In the genomic region with DNA sequence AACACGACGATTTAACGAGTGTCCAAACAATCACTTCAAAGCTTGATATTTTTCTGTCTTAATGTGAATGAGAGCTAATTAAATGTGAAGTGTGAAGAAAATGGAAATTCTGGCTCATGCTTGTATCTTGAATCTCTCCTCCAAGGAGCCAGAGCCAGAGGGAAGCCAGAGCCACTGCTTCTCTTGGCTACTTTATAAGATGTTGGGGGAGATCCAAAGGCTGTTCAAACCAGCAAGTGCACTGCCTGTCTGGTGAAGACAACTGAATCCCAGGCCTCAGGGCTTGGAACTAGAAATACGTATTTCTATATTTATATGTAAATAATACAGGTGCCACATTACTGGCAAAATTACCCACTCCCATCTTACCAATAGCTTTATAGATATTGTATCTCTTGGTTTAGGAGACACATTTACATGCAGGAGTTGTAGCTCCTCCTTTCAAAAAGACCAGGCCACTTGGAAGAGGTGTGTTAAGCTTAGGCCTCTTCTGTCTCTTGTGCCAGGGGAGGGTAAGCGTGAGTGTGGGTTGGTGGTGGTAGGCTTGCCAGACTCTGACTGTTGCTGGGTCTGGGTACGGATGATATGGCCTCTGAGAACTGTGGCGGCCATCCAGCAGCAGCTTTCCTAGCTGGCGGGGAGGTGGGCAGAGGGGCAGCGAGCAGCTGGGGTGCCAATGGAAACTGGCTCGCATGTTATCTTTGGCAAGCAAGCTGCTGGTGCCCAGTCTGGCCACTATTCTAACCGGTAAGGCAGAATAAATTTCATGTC, we compare ENCODE assay signal across 14 mouse cellular contexts.
A peak's percentile ranks its signal among the peaks of the same experiment; 100 is the strongest.
DNase-seq lines count a peak whose midpoint lies in the region; ATAC-seq lines count a peak whose summit lies in the region.
"Had no signal": no experiment of that assay in that cellular context is flagged by ENCODE, and none has a peak within 500 bp of the region (broad histone marks: within the 10 kb centered on the region; RNA-seq: fewer than 3 reads in every experiment).

No protein-coding gene starts in this region.

- H3K27me3 ChIP-seq in hindbrain, embryonic 14.5 days (ENCODE audit: control insufficient read depth, insufficient read depth, low read length): no peaks in the 10 kb centered on the region
- no peaks in the 10 kb centered on the region for H3K27me3 ChIP-seq in hindbrain, embryonic 12.5 days
- H3K27me3 ChIP-seq in forebrain, embryonic 15.5 days: 0 out of 2 replicates have a peak, but pooled peaks cover 3% of the 10 kb centered on the region
- H3K27me3 ChIP-seq: embryonic facial prominence, embryonic 15.5 days; stomach, embryonic 15.5 days had no signal

- peak; percentile 40 for DNase-seq in hindbrain, embryonic 14.5 days (ENCODE audit: low spot score)
- peak; percentile 80 for DNase-seq in brain, adult 2 months (ENCODE audit: low read depth, low spot score)
- peak; percentile 77 for DNase-seq in cerebellum, adult 11-12 months
- no peak for DNase-seq in embryo, embryonic 10.5 days (ENCODE audit: low spot score)
- DNase-seq: gastrocnemius, postnatal 10 days; kidney, adult 11 months; kidney, postnatal 36 days; lung, postnatal 10 days had no signal

- no peak overlapping the region for H3K4me2 ChIP-seq in hindbrain, embryonic 14.5 days (replicated peaks)
- no peak overlapping the region for H3K4me2 ChIP-seq in hindbrain, embryonic 12.5 days (replicated peaks)
- H3K4me2 ChIP-seq in forebrain, embryonic 15.5 days (replicated peaks): no peak overlapping the region
- H3K4me2 ChIP-seq: embryonic facial prominence, embryonic 15.5 days; stomach, embryonic 15.5 days had no signal

- H3K9ac ChIP-seq in hindbrain, embryonic 14.5 days: no peak overlapping the region
- H3K9ac ChIP-seq in hindbrain, embryonic 12.5 days: no peak overlapping the region
- no peak overlapping the region for H3K9ac ChIP-seq in forebrain, embryonic 15.5 days (replicated peaks)
- H3K9ac ChIP-seq: embryonic facial prominence, embryonic 15.5 days; stomach, embryonic 15.5 days had no signal

- no peaks in the 10 kb centered on the region for H3K36me3 ChIP-seq in hindbrain, embryonic 14.5 days (replicated peaks; ENCODE audit: control insufficient read depth, insufficient read depth)
- H3K36me3 ChIP-seq in hindbrain, embryonic 12.5 days: no peaks in the 10 kb centered on the region
- no peaks in the 10 kb centered on the region for H3K36me3 ChIP-seq in forebrain, embryonic 15.5 days
- H3K36me3 ChIP-seq: embryonic facial prominence, embryonic 15.5 days; stomach, embryonic 15.5 days had no signal

- no peaks in the 10 kb centered on the region for H3K9me3 ChIP-seq in hindbrain, embryonic 14.5 days (ENCODE audit: control insufficient read depth, low read length)
- H3K9me3 ChIP-seq in hindbrain, embryonic 12.5 days (replicated peaks): no peaks in the 10 kb centered on the region
- no peaks in the 10 kb centered on the region for H3K9me3 ChIP-seq in forebrain, embryonic 15.5 days
- H3K9me3 ChIP-seq: embryonic facial prominence, embryonic 15.5 days; stomach, embryonic 15.5 days had no signal

- peak overlapping the region; percentile 26; the same call in 1 of the 2 replicates for H3K27ac ChIP-seq in hindbrain, embryonic 14.5 days
- no peak overlapping the region for H3K27ac ChIP-seq in hindbrain, embryonic 12.5 days
- H3K27ac ChIP-seq in forebrain, embryonic 15.5 days (replicated peaks): peak overlapping the region; percentile 16
- H3K27ac ChIP-seq: embryonic facial prominence, embryonic 15.5 days; stomach, embryonic 15.5 days had no signal

- H3K4me1 ChIP-seq in hindbrain, embryonic 14.5 days (replicated peaks; ENCODE audit: control insufficient read depth, insufficient read depth, low read length): no peaks in the 10 kb centered on the region
- no peaks in the 10 kb centered on the region for H3K4me1 ChIP-seq in hindbrain, embryonic 12.5 days
- peaks cover 27% of the 10 kb centered on the region for H3K4me1 ChIP-seq in forebrain, embryonic 15.5 days
- H3K4me1 ChIP-seq: embryonic facial prominence, embryonic 15.5 days; stomach, embryonic 15.5 days had no signal

- H3K4me3 ChIP-seq in hindbrain, embryonic 14.5 days (replicated peaks; ENCODE audit: low read length): no peak overlapping the region
- H3K4me3 ChIP-seq in hindbrain, embryonic 12.5 days: no peak overlapping the region
- no peak overlapping the region for H3K4me3 ChIP-seq in forebrain, embryonic 15.5 days
- H3K4me3 ChIP-seq: embryonic facial prominence, embryonic 15.5 days; stomach, embryonic 15.5 days had no signal

- WGBS in hindbrain, embryonic 14.5 days: 68% methylated on average over 11 of the region's 11 CpGs
- WGBS in hindbrain, embryonic 12.5 days: 87% methylated on average over 11 of the region's 11 CpGs
- WGBS in forebrain, embryonic 15.5 days: 47% methylated on average over 11 of the region's 11 CpGs

- ATAC-seq in hindbrain, embryonic 14.5 days (ENCODE audit: low FRiP score): peak; percentile 82; the same call in 1 of the 2 replicates
- ATAC-seq in hindbrain, embryonic 12.5 days (ENCODE audit: low FRiP score): no peak
- ATAC-seq in forebrain, embryonic 15.5 days (replicated peaks): peak; percentile 87
- ATAC-seq in monocyte, adult 5-6 weeks (replicated peaks; ENCODE audit: insufficient number of reproducible peaks, low FRiP score, low TSS enrichment, poor library complexity, severe bottlenecking): no peak
- no peak for ATAC-seq in granulocyte monocyte progenitor cell, adult 5-6 weeks (replicated peaks; ENCODE audit: poor library complexity, severe bottlenecking)

Comparison
In these comparisons a context has a peak if more than half of its experiments do, and no peak if none do; other contexts are left out.
1. ATAC-seq: peak in hindbrain, embryonic 14.5 days (single experiment) and forebrain, embryonic 15.5 days (single experiment); none in hindbrain, embryonic 12.5 days (single experiment), monocyte, adult 5-6 weeks (single experiment) and granulocyte monocyte progenitor cell, adult 5-6 weeks (single experiment).